In the genomic region with DNA sequence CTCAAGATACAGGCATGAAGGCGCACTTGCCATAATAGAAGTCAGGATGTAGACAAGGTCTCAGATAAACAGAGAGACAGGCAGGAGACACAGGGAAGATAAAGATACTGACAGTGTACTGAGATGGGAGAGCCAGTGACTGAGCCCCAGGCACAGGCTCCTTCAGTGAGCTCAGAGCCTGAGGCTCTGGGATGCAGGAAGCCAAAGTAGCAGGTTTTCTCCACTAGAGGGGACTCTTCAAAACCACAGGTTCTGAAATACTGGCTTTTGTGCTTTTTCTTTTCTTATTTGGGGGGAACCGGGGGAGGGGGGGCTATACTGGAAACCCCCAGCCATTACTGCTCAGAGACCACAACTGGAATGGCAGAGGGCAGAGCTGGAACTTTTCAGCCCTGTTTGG, we compare ENCODE assay signal across 9 mouse cellular contexts. TPM values are rescaled to one million over a fixed set of nuclear protein-coding genes. Genes with fewer than 3 reads are reported as not detected.
DNase-seq lines count a peak whose midpoint lies in the region; ATAC-seq and TF ChIP-seq lines count a peak whose summit lies in the region.
"Had no signal": no experiment of that assay in that cellular context is flagged by ENCODE, and none has a peak within 500 bp of the region (broad histone marks: within the 10 kb centered on the region; RNA-seq: fewer than 3 reads in every experiment).

No protein-coding gene starts in this region.

- WGBS in kidney, adult 2 months, result 57% methylated on average over 2 of the region's 2 CpGs
- 42% methylated on average over 2 of the region's 2 CpGs for WGBS in embryonic facial prominence, embryonic 13.5 days
- 52% methylated on average over 2 of the region's 2 CpGs for WGBS in midbrain, embryonic 13.5 days

- TF ChIP-seq POLR2A in kidney, adult 2 months (IDR thresholded peaks at IDR 0.05; ENCODE audit: low read depth, low read length), result no peak

- TF ChIP-seq CTCF in kidney, adult 2 months (conservative IDR thresholded peaks at IDR 0.05; ENCODE audit: insufficient read depth, insufficient read length, low read depth, low read length), result peak; percentile 39

- peak; percentile 35 for DNase-seq in kidney, adult 2 months
- no peak for DNase-seq in kidney, adult 11 months
- peak; percentile 18 for DNase-seq in R1 (ENCODE audit: low read depth, low spot score)
- no peak for DNase-seq in adrenal gland, postnatal 4 days (ENCODE audit: low spot score in 2 of 2)
- no peak for DNase-seq in left cerebral cortex, adult 18-20 months (ENCODE audit: low spot score in 2 of 2)
- DNase-seq in gastrocnemius, postnatal 4 days (ENCODE audit: low spot score in 2 of 2), result no peak

- no peak overlapping the region for H3K27ac ChIP-seq in kidney, adult 2 months (ENCODE audit: insufficient read depth, low read depth, low read length)
- H3K27ac ChIP-seq in embryonic facial prominence, embryonic 13.5 days, result no peak overlapping the region
- H3K27ac ChIP-seq in midbrain, embryonic 13.5 days, result 0 out of 2 replicates have a peak overlapping the region, but pooled peaks have one; percentile 25
- H3K27ac ChIP-seq: limb, embryonic 15.5 days had no signal

- no peak overlapping the region for H3K9ac ChIP-seq in embryonic facial prominence, embryonic 13.5 days
- H3K9ac ChIP-seq in midbrain, embryonic 13.5 days (replicated peaks), result peak overlapping the region; percentile 43; the same call in 1 of the 2 replicates
- H3K9ac ChIP-seq: limb, embryonic 15.5 days had no signal

- ATAC-seq in embryonic facial prominence, embryonic 13.5 days (ENCODE audit: insufficient number of reproducible peaks, insufficient read depth, low FRiP score, low TSS enrichment, low read depth), result no peak
- ATAC-seq in midbrain, embryonic 13.5 days, result no peak

- H3K4me2 ChIP-seq in embryonic facial prominence, embryonic 13.5 days, result peak overlapping the region; percentile 34
- H3K4me2 ChIP-seq in midbrain, embryonic 13.5 days (replicated peaks), result peak overlapping the region; percentile 67
- H3K4me2 ChIP-seq: limb, embryonic 15.5 days had no signal

- no peak overlapping the region for H3K4me3 ChIP-seq in kidney, adult 2 months (ENCODE audit: insufficient read depth, low read depth, low read length)
- no peak overlapping the region for H3K4me3 ChIP-seq in embryonic facial prominence, embryonic 13.5 days
- peak overlapping the region; percentile 83 for H3K4me3 ChIP-seq in midbrain, embryonic 13.5 days (replicated peaks)
- H3K4me3 ChIP-seq: limb, embryonic 15.5 days had no signal

- H3K9me3 ChIP-seq in embryonic facial prominence, embryonic 13.5 days, result no peaks in the 10 kb centered on the region
- H3K9me3 ChIP-seq in midbrain, embryonic 13.5 days, result no peaks in the 10 kb centered on the region
- H3K9me3 ChIP-seq: limb, embryonic 15.5 days had no signal

- H3K4me1 ChIP-seq in kidney, adult 2 months (ENCODE audit: control insufficient read depth, insufficient read depth, low read length), result peaks cover 35% of the 10 kb centered on the region
- peaks cover 71% of the 10 kb centered on the region for H3K4me1 ChIP-seq in embryonic facial prominence, embryonic 13.5 days
- H3K4me1 ChIP-seq in midbrain, embryonic 13.5 days (replicated peaks), result peaks cover 86% of the 10 kb centered on the region

- no peaks in the 10 kb centered on the region for H3K27me3 ChIP-seq in kidney, adult 2 months (replicated peaks; ENCODE audit: control insufficient read depth, insufficient read depth, low read length)
- H3K27me3 ChIP-seq in embryonic facial prominence, embryonic 13.5 days, result peaks cover 8% of the 10 kb centered on the region; the same call in 1 of the 2 replicates
- no peaks in the 10 kb centered on the region for H3K27me3 ChIP-seq in midbrain, embryonic 13.5 days

- no peaks in the 10 kb centered on the region for H3K36me3 ChIP-seq in kidney, adult 2 months (ENCODE audit: control insufficient read depth, insufficient read depth, low read length)
- H3K36me3 ChIP-seq in embryonic facial prominence, embryonic 13.5 days, result no peaks in the 10 kb centered on the region
- no peaks in the 10 kb centered on the region for H3K36me3 ChIP-seq in midbrain, embryonic 13.5 days
- H3K36me3 ChIP-seq: limb, embryonic 15.5 days had no signal

RNA-seq across cellular contexts. Expression of a gene that starts 6.4 kb away (rescaled TPM):
- polyA plus RNA-seq in kidney, adult 2 months (2012; rRNA removed), result 5.1 and 5.9 TPM in 2 replicates
- 10.3 and 10.7 TPM in 2 replicates for polyA plus RNA-seq in embryonic facial prominence, embryonic 13.5 days (2015; fragmentation: Nextera tagmentation; extraction: Ambion mirVana)
- 20.4 and 23.3 TPM in 2 replicates for polyA plus RNA-seq in midbrain, embryonic 13.5 days (2015; fragmentation: Nextera tagmentation; extraction: Ambion mirVana)
- 10 to 100 TPM; 12.3 to 12.4 TPM for total RNA-seq in adrenal gland, postnatal 4 days (2021)
- 10 to 100 TPM; 73.3 to 76.6 TPM for total RNA-seq in left cerebral cortex, adult 18-20 months (2021)
- 10 to 100 TPM; 27.2 to 31.9 TPM for total RNA-seq in gastrocnemius, postnatal 4 days (2021)

Comparison
In these comparisons a context has a peak if more than half of its experiments do, and no peak if none do; other contexts are left out.
1. DNase-seq: peak in kidney, adult 2 months (single experiment) and R1 (single experiment); none in kidney, adult 11 months (single experiment), adrenal gland, postnatal 4 days (0 of 2), left cerebral cortex, adult 18-20 months (0 of 2) and gastrocnemius, postnatal 4 days (0 of 2).